Mouse (Mus musculus): ENCODE data around the gene Slain2. TPM values are rescaled to one million over a fixed set of nuclear protein-coding genes. Genes with fewer than 3 reads are reported as not detected.

The Slain2 gene
- polyA plus RNA-seq, 1 experiment from 2014 or later = 20.5 TPM

Other genes with a start within 250 kb of the Slain2 start
- gene Txk, start 161.5 kb upstream of the Slain2 start, polyA plus RNA-seq (2014; fragmentation: Nextera tagmentation; extraction: Ambion mirVana) = not detected in 2 replicates
- 4.3 and 5.1 TPM in 2 replicates for gene Tec, start 45.8 kb upstream of the Slain2 start, polyA plus RNA-seq (2014; fragmentation: Nextera tagmentation; extraction: Ambion mirVana)
- gene Gm10135, start 60.4 kb downstream of the Slain2 start, polyA plus RNA-seq (2014; fragmentation: Nextera tagmentation; extraction: Ambion mirVana) = not detected in 2 replicates
- gene Slc10a4, start 92.6 kb downstream of the Slain2 start, polyA plus RNA-seq (2014; fragmentation: Nextera tagmentation; extraction: Ambion mirVana) = 15.6 and 16.5 TPM in 2 replicates